Mouse (Mus musculus): ENCODE measurements around the gene Gtf2ird1.
"Not testable (repeated sequence)": the region's sequence is repeated elsewhere in the genome, so short reads cannot be mapped to it uniquely, and the experiment has no call there.

Gene Gtf2ird1

GRCm38 (mm10) chr5:134470538-134471169 lies 14.1 kb upstream of the Gtf2ird1 start:
- DNase-seq: no peak

GRCm38 (mm10) chr5:134469559-134470150 lies 13.1 kb upstream of the Gtf2ird1 start:
- no peak for DNase-seq

GRCm38 (mm10) chr5:134468158-134468765 lies 11.7 kb upstream of the Gtf2ird1 start:
- DNase-seq: no peak

GRCm38 (mm10) chr5:134467030-134467549 lies 10.6 kb upstream of the Gtf2ird1 start:
- no peak for DNase-seq

- DNase-seq: no peak
These were observed 9.9 kb upstream of the Gtf2ird1 start for GRCm38 (mm10) chr5:134466296-134467029.

GRCm38 (mm10) chr5:134465197-134465596 lies 8.7 kb upstream of the Gtf2ird1 start:
- no peak for DNase-seq

- DNase-seq: no peak
These were observed 7.7 kb upstream of the Gtf2ird1 start for GRCm38 (mm10) chr5:134464225-134464624.

GRCm38 (mm10) chr5:134462731-134463130 lies 6.2 kb upstream of the Gtf2ird1 start:
- no peak for DNase-seq

GRCm38 (mm10) chr5:134462316-134462715 lies 5.8 kb upstream of the Gtf2ird1 start:
- no peak for DNase-seq

- no peak for DNase-seq
These were observed 4.0 kb upstream of the Gtf2ird1 start for GRCm38 (mm10) chr5:134460546-134460945.

- DNase-seq: no peak
These were observed 2.6 kb upstream of the Gtf2ird1 start for GRCm38 (mm10) chr5:134459096-134459495.

GRCm38 (mm10) chr5:134458416-134458815 lies 1.9 kb upstream of the Gtf2ird1 start:
- no peak for DNase-seq

GRCm38 (mm10) chr5:134457371-134457770 lies 855 bp upstream of the Gtf2ird1 start:
- no peak for DNase-seq

- peak; percentile 68 for DNase-seq
These were observed 547 bp downstream of the Gtf2ird1 start for GRCm38 (mm10) chr5:134455914-134456423.

- DNase-seq: peak; percentile 49
These were observed 1.2 kb downstream of the Gtf2ird1 start for GRCm38 (mm10) chr5:134455186-134455895.

- DNase-seq: no peak
These were observed 2.1 kb downstream of the Gtf2ird1 start for GRCm38 (mm10) chr5:134454421-134454820.

GRCm38 (mm10) chr5:134453577-134453976 lies 2.9 kb downstream of the Gtf2ird1 start:
- no peak for DNase-seq

- DNase-seq: not testable (repeated sequence)
These were observed 9.8 kb downstream of the Gtf2ird1 start for GRCm38 (mm10) chr5:134446755-134447154.

GRCm38 (mm10) chr5:134445895-134446294 lies 10.6 kb downstream of the Gtf2ird1 start:
- no peak for DNase-seq

GRCm38 (mm10) chr5:134445208-134445831 lies 11.2 kb downstream of the Gtf2ird1 start:
- no peak for DNase-seq

- no peak for DNase-seq
These were observed 12.0 kb downstream of the Gtf2ird1 start for GRCm38 (mm10) chr5:134444473-134444872.

- DNase-seq: no peak
These were observed 14.4 kb downstream of the Gtf2ird1 start for GRCm38 (mm10) chr5:134442066-134442465.

Measured in kidney, postnatal 14 days (tissue).